Mouse (Mus musculus) embryonic facial prominence, embryonic 15.5 days (tissue): ENCODE results near the gene Ctss. TPM values are rescaled to one million over a fixed set of nuclear protein-coding genes. Genes with fewer than 3 reads are reported as not detected.

Experiments
- ATAC-seq: fragments of 200-750 bp; cut with Nextera tagmentation; 2 replicates; pipeline ENCODE4 v1.8.0; 2017; ENCODE audit warnings: low read depth, moderate TSS enrichment; ENCODE audit not compliant: insufficient number of reproducible peaks, low FRiP score, low TSS enrichment
- H3K27ac ChIP-seq: fragments of 300-500 bp; sonication (generic); replicated peaks from 2 replicates; pipeline ENCODE4 v1.5.1; 2015; ENCODE audit warnings: mild to moderate bottlenecking, inconsistent platforms
- H3K27me3 ChIP-seq: fragments of 300-500 bp; sonication (generic); 2 replicates; pipeline ENCODE4 v1.6.1; 2015; ENCODE audit warnings: inconsistent platforms
- H3K36me3 ChIP-seq: fragments of 300-500 bp; sonication (generic); 2 replicates; pipeline ENCODE4 v1.6.1; 2015; ENCODE audit warnings: mild to moderate bottlenecking, inconsistent platforms
- H3K4me1 ChIP-seq: fragments of 300-500 bp; sonication (generic); 2 replicates; pipeline ENCODE4 v1.6.1; 2015; ENCODE audit warnings: inconsistent platforms
- H3K4me2 ChIP-seq: fragments of 300-500 bp; sonication (generic); replicated peaks from 2 replicates; pipeline ENCODE4 v1.6.1; 2015; ENCODE audit warnings: mild to moderate bottlenecking, inconsistent platforms
- H3K4me3 ChIP-seq: fragments of 300-500 bp; sonication (generic); replicated peaks from 2 replicates; pipeline ENCODE4 v1.5.1; 2015; ENCODE audit warnings: mild to moderate bottlenecking, inconsistent platforms
- H3K9ac ChIP-seq: fragments of 300-500 bp; sonication (generic); 2 replicates; pipeline ENCODE4 v1.6.1; 2015; ENCODE audit warnings: inconsistent platforms
- H3K9me3 ChIP-seq: fragments of 300-500 bp; sonication (generic); replicated peaks from 2 replicates; pipeline ENCODE4 v1.6.1; 2016; ENCODE audit warnings: inconsistent platforms
- WGBS: fragments of 180-500 bp; shearing (Covaris S2); methylation state at CpG from one replicate; pipeline ENCODE4 v1.1.7; 2015; 5-methylcytosine and 5-hydroxymethylcytosine counted together
- polyA plus RNA-seq: library from polyadenylated mRNA; unstranded; fragments of >200 nt; fragmentation: Nextera tagmentation; extraction: Ambion mirVana; gene quantifications from 2 replicates; pipeline ENCODE4 v1.2.1, GENCODE M21; 2015

Gene Ctss
- 22.1 and 22.2 TPM in 2 replicates for polyA plus RNA-seq

GRCm38 (mm10) chr3:95526622-95527211 is at the start of gene Ctss:
Gene Ctss (plus strand): TSS chr3:95526786.
- WGBS = 86% methylated on average over 8 of the region's 8 CpGs
- Histone ChIP-seq H3K27me3 (no peaks in the 10 kb centered on the region), H3K4me1 (peaks cover 7% of the 10 kb centered on the region; the same call in 1 of the 2 replicates), H3K9me3 (no peaks in the 10 kb centered on the region), H3K9ac (no peak within 1 kb of the TSS), H3K4me2 (no peak within 1 kb of the TSS), H3K4me3 (no peak within 1 kb of the TSS), H3K27ac (no peak within 1 kb of the TSS), H3K36me3 (no peaks in the 10 kb centered on the region)
- no peak for ATAC-seq

DNA sequence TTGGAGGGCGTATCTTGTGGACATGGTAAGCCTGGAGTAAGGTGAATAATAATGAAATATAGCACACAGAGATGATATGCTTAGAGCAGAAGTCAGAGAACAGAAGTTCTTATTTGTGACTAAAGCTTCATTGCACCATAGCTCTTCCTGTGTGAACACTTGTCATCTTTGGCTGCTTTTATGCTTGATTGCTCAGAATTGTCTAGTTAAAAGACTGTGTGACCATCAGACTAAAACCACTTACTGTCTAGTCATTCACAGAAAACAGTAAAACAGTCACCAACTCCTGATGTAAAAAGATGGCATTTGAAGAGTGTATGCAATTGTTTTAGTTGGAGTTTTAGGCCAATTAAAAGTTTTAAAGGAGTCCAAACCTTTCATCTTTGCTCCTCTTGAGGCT is 47.6 kb upstream of the Ctss start:
- H3K36me3 ChIP-seq = peaks cover 78% of the 10 kb centered on the region
- H3K4me2 ChIP-seq = no peak overlapping the region
- H3K27me3 ChIP-seq = no peaks in the 10 kb centered on the region
- no peaks in the 10 kb centered on the region for H3K9me3 ChIP-seq
- no peaks in the 10 kb centered on the region for H3K4me1 ChIP-seq
- no peak for ATAC-seq
- WGBS = 100% methylated on average over 1 of the region's 1 CpGs
- H3K4me3 ChIP-seq = no peak overlapping the region
- H3K9ac ChIP-seq = no peak overlapping the region
- no peak overlapping the region for H3K27ac ChIP-seq

DNA sequence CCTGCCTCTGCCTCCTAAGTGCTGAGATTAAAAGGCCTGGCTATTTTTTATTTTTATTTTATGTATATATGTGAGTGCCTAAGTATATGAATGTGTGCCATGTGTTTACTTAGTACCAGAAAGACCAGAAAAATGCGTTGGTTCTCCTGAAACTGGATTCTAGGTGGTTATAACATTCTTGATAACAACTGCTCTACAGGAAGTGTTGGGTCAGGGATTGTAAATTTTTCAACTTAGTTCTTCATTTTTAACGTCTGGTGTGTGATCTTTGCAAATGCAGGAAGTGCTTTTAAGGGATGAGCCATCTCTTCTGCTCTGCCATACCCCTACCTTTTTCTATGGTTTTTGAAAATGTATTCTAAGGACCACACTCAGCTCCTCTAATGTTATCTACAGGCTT is 40.2 kb upstream of the Ctss start:
- no peak overlapping the region for H3K9ac ChIP-seq
- H3K27ac ChIP-seq = no peak overlapping the region
- no peaks in the 10 kb centered on the region for H3K4me1 ChIP-seq
- no peak for ATAC-seq
- 82% methylated on average over 2 of the region's 2 CpGs for WGBS
- H3K36me3 ChIP-seq = peaks cover 54% of the 10 kb centered on the region
- H3K9me3 ChIP-seq = no peaks in the 10 kb centered on the region
- H3K27me3 ChIP-seq = no peaks in the 10 kb centered on the region
- H3K4me3 ChIP-seq = no peak overlapping the region
- no peak overlapping the region for H3K4me2 ChIP-seq

DNA sequence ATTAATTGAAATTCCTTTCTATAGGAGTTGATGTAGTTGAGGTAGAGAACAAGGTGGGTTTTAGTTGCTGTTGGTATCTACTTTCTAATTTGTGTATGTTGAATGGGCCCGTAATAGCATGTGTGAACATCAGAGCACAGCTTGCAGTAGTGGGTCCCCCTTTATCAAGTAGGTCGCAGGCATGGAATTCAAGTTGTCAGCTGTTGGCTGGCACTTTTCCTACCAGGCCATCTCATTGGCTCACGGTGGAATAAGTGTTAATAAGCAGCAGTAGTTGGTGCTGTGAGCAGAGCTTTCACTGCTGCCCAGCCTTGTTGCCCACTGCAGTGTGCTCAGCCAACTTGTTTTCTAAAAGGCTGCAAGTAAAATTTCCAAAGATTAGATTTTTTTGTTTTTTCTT is 37.9 kb upstream of the Ctss start:
- Histone ChIP-seq H3K27me3 (no peaks in the 10 kb centered on the region), H3K36me3 (peaks cover 53% of the 10 kb centered on the region), H3K4me2 (no peak overlapping the region), H3K9ac (no peak overlapping the region), H3K9me3 (no peaks in the 10 kb centered on the region), H3K27ac (no peak overlapping the region), H3K4me1 (no peaks in the 10 kb centered on the region), H3K4me3 (no peak overlapping the region)
- ATAC-seq = no peak
- WGBS = 95% methylated on average over 3 of the region's 3 CpGs

- no peak for ATAC-seq
- peaks cover 59% of the 10 kb centered on the region for H3K36me3 ChIP-seq
- H3K4me2 ChIP-seq = no peak overlapping the region
- no peaks in the 10 kb centered on the region for H3K9me3 ChIP-seq
- H3K27ac ChIP-seq = no peak overlapping the region
- no peak overlapping the region for H3K9ac ChIP-seq
- H3K4me3 ChIP-seq = no peak overlapping the region
- 96% methylated on average over 2 of the region's 2 CpGs for WGBS
- H3K27me3 ChIP-seq = no peaks in the 10 kb centered on the region
- H3K4me1 ChIP-seq = no peaks in the 10 kb centered on the region
Observed at GRCm38 (mm10) chr3:95490238-95490637, 36.3 kb upstream of the Ctss start.

DNA sequence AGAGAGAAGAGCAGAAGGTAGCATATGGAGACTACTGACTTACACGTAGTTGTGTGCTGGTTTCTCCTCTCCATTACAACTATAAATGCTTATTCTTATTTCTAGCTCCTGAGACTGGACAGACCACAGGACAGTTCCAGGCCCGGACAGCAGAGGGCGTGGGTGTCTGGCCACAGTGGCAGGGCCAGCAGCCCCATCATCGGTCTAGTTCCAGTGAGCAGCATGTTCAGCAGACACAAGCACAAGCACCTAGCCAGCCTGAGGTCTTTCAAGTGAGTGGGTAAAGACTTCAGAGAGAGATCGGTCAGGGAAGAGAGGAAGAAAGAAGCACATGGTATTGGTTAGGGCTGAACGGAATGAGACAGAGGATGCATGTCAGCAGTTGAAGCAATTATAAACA is 32.2 kb upstream of the Ctss start:
- no peaks in the 10 kb centered on the region for H3K9me3 ChIP-seq
- peaks cover 61% of the 10 kb centered on the region for H3K36me3 ChIP-seq
- no peak overlapping the region for H3K4me3 ChIP-seq
- H3K4me2 ChIP-seq = no peak overlapping the region
- no peak; the same call in 1 of the 2 replicates for ATAC-seq
- H3K4me1 ChIP-seq = peaks cover 7% of the 10 kb centered on the region
- 37% methylated on average over 6 of the region's 6 CpGs for WGBS
- H3K27me3 ChIP-seq = no peaks in the 10 kb centered on the region
- H3K27ac ChIP-seq = peak overlapping the region; percentile 45
- H3K9ac ChIP-seq = no peak overlapping the region

DNA sequence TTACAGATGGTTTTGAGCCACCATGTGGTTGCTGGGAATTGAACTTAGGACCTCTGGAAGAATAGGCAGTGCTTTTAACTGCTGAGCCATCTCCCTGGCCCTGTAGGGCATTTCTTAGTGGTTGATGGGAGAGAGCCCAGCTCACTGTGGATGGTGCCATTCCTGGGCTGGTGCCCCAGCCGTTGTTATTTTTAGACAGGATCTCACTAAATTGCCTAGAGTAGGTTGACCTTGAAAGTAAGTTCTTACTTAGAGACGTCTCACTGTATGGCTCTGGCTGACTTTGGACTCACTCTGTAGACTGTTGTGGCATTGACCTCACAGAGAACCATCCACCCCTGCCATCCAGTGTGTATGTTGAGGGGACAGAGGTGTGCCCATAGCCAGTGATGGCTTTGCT is 28.4 kb upstream of the Ctss start:
- H3K9ac ChIP-seq = no peak overlapping the region
- H3K4me3 ChIP-seq = no peak overlapping the region
- H3K27ac ChIP-seq = peak overlapping the region; percentile 70
- no peaks in the 10 kb centered on the region for H3K27me3 ChIP-seq
- H3K4me2 ChIP-seq = peak overlapping the region; percentile 49; the same call in 1 of the 2 replicates
- ATAC-seq = no peak
- H3K36me3 ChIP-seq = peaks cover 36% of the 10 kb centered on the region
- peaks cover 7% of the 10 kb centered on the region for H3K4me1 ChIP-seq
- no peaks in the 10 kb centered on the region for H3K9me3 ChIP-seq
- 70% methylated on average over 2 of the region's 2 CpGs for WGBS

DNA sequence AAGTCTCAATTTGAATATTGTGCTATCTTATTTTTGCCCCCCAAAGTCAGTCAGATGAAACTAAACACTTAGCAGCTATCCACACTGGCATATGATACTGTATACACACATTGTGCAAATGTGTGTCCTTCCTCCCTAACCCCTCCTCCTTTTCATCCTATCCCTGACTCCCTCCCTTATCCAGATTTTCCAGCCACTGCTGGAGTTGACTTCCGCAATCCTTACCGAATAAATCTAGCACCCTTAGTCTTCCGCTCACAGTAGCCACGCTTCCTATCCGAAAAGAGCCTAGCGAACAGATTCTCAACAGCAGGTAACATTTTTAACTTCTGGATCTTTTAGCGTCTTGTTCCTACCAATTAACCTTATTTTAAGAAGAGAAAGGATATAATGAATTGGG is 27.6 kb upstream of the Ctss start, which contains the start of gene Ctsk:
Gene Ctsk (plus strand): TSS at position 233 of the 400 bp plus-strand sequence.
- H3K4me3 ChIP-seq = peak within 1 kb of the TSS; percentile 40
- peak; percentile 71 for ATAC-seq
- peak within 1 kb of the TSS; percentile 77 for H3K27ac ChIP-seq

GRCm38 (mm10) chr3:95499496-95500140 is 27.0 kb upstream of the Ctss start:
- Histone ChIP-seq H3K27me3 (no peaks in the 10 kb centered on the region), H3K9me3 (no peaks in the 10 kb centered on the region), H3K4me3 (peak overlapping the region; percentile 40), H3K4me1 (peaks cover 7% of the 10 kb centered on the region), H3K4me2 (peak overlapping the region; percentile 49), H3K36me3 (peaks cover 29% of the 10 kb centered on the region), H3K27ac (peak overlapping the region; percentile 77), H3K9ac (no peak overlapping the region)
- WGBS = 27% methylated on average over 10 of the region's 10 CpGs
- no peak; the same call in 1 of the 2 replicates for ATAC-seq

More for the DNA sequence above, 27.6 kb upstream of the Ctss start, which contains the start of gene Ctsk:
- Histone ChIP-seq H3K27me3 (no peaks in the 10 kb centered on the region), H3K4me1 (peaks cover 7% of the 10 kb centered on the region), H3K9ac (no peak within 1 kb of the TSS), H3K4me2 (peak within 1 kb of the TSS; percentile 49), H3K36me3 (peaks cover 35% of the 10 kb centered on the region), H3K9me3 (no peaks in the 10 kb centered on the region)
- WGBS = 49% methylated on average over 7 of the region's 7 CpGs

- H3K27me3 ChIP-seq = no peaks in the 10 kb centered on the region
- H3K4me2 ChIP-seq = no peak overlapping the region
- peaks cover 11% of the 10 kb centered on the region; the same call in 1 of the 2 replicates for H3K36me3 ChIP-seq
- 56% methylated on average over 2 of the region's 2 CpGs for WGBS
- no peak for ATAC-seq
- peaks cover 7% of the 10 kb centered on the region for H3K4me1 ChIP-seq
- no peak overlapping the region for H3K4me3 ChIP-seq
- no peak overlapping the region for H3K27ac ChIP-seq
- no peaks in the 10 kb centered on the region for H3K9me3 ChIP-seq
- H3K9ac ChIP-seq = no peak overlapping the region
Observed at GRCm38 (mm10) chr3:95502312-95502711, 24.3 kb upstream of the Ctss start.

GRCm38 (mm10) chr3:95509348-95509747 is 17.2 kb upstream of the Ctss start:
- no peaks in the 10 kb centered on the region for H3K9me3 ChIP-seq
- H3K36me3 ChIP-seq = peaks cover 12% of the 10 kb centered on the region; the same call in 1 of the 2 replicates
- H3K27me3 ChIP-seq = no peaks in the 10 kb centered on the region
- no peaks in the 10 kb centered on the region for H3K4me1 ChIP-seq
- H3K4me3 ChIP-seq = no peak overlapping the region
- ATAC-seq = no peak
- H3K27ac ChIP-seq = no peak overlapping the region
- no peak overlapping the region for H3K4me2 ChIP-seq
- 78% methylated on average over 6 of the region's 6 CpGs for WGBS
- H3K9ac ChIP-seq = no peak overlapping the region
